Mouse (Mus musculus) megakaryocyte, embryonic 14.5 days (primary cell): Measurements from ENCODE around the gene Fkbp1b. TPM values are rescaled to one million over a fixed set of nuclear protein-coding genes. Genes with fewer than 3 reads are reported as not detected.
A peak's percentile ranks its signal among the peaks of the same experiment; 100 is the strongest.
"Not testable (repeated sequence)": the region's sequence is repeated elsewhere in the genome, so short reads cannot be mapped to it uniquely, and the experiment has no call there.

Experiments used
- H3K27me3 ChIP-seq: replicated peaks from 2 replicates; pipeline ENCODE3; 2012; ENCODE audit warnings: inconsistent platforms
- H3K36me3 ChIP-seq: replicated peaks from 2 replicates; pipeline ENCODE3; 2012; ENCODE audit warnings: low read length, inconsistent platforms, mixed read lengths
- H3K4me1 ChIP-seq: 2 replicates; pipeline ENCODE4 v1.6.1; 2012; ENCODE audit warnings: inconsistent platforms
- H3K4me3 ChIP-seq: replicated peaks from 2 replicates; pipeline ENCODE3; 2012; ENCODE audit warnings: moderate library complexity, mild to moderate bottlenecking, inconsistent platforms
- H3K9me3 ChIP-seq: 2 replicates; pipeline ENCODE4 v1.6.1; 2012; ENCODE audit warnings: inconsistent platforms
- FLI1 ChIP-seq: IDR thresholded peaks from 2 replicates; pipeline ENCODE4 v1.6.1; 2012; ENCODE audit warnings: low read length, inconsistent platforms, mixed read lengths
- GATA1 ChIP-seq: IDR thresholded peaks from 3 replicates; pipeline ENCODE4 v1.6.1; 2012; ENCODE audit warnings: mixed read lengths, low read length, inconsistent platforms, borderline replicate concordance
- polyA plus RNA-seq: library from polyadenylated mRNA; stranded (reverse); fragments of >175 nt; gene quantifications from 2 replicates; pipeline ENCODE4 v1.2.3, GENCODE M21; 2012; ENCODE audit warnings: low replicate concordance; ENCODE audit not compliant: insufficient read depth

Gene Fkbp1b
- polyA plus RNA-seq, 1 experiment = 15.5 TPM

GRCm38 (mm10) chr12:4811705-4812104 is 29.7 kb downstream of the Fkbp1b start:
- Histone ChIP-seq H3K36me3 (no peaks in the 10 kb centered on the region), H3K9me3 (peaks cover 10% of the 10 kb centered on the region), H3K4me1 (peaks cover 13% of the 10 kb centered on the region), H3K4me3 (no peak overlapping the region), H3K27me3 (peaks cover 15% of the 10 kb centered on the region)
- TF ChIP-seq GATA1 (no peak), FLI1 (no peak)

GRCm38 (mm10) chr12:4811036-4811435 is 30.4 kb downstream of the Fkbp1b start:
- peaks cover 15% of the 10 kb centered on the region for H3K27me3 ChIP-seq
- peaks cover 10% of the 10 kb centered on the region for H3K9me3 ChIP-seq
- TF ChIP-seq FLI1 (no peak), GATA1 (no peak)
- H3K36me3 ChIP-seq = no peaks in the 10 kb centered on the region
- no peak overlapping the region for H3K4me3 ChIP-seq
- H3K4me1 ChIP-seq = peaks cover 9% of the 10 kb centered on the region

GRCm38 (mm10) chr12:4797471-4797870 is 43.9 kb downstream of the Fkbp1b start:
- not testable (repeated sequence) for H3K36me3 ChIP-seq, H3K4me3 ChIP-seq, H3K27me3 ChIP-seq
- Histone ChIP-seq H3K4me1 (peaks cover 27% of the 10 kb centered on the region), H3K9me3 (peaks cover 14% of the 10 kb centered on the region)

GRCm38 (mm10) chr12:4793718-4794117 is 47.7 kb downstream of the Fkbp1b start:
- no peak for TF ChIP-seq GATA1
- TF ChIP-seq FLI1 = no peak
- peak overlapping the region; percentile 19 for H3K4me3 ChIP-seq
- H3K27me3 ChIP-seq = peaks cover 4% of the 10 kb centered on the region
- peaks cover 27% of the 10 kb centered on the region for H3K4me1 ChIP-seq
- peaks cover 5% of the 10 kb centered on the region; the same call in 1 of the 2 replicates for H3K9me3 ChIP-seq
- H3K36me3 ChIP-seq = peaks cover 4% of the 10 kb centered on the region

GRCm38 (mm10) chr12:4788128-4788527 is 53.3 kb downstream of the Fkbp1b start:
- Histone ChIP-seq H3K4me1 (peaks cover 17% of the 10 kb centered on the region), H3K9me3 (peaks cover 20% of the 10 kb centered on the region)
- H3K4me3 ChIP-seq, H3K27me3 ChIP-seq, H3K36me3 ChIP-seq: not testable (repeated sequence)

GRCm38 (mm10) chr12:4784466-4784865 is 56.9 kb downstream of the Fkbp1b start:
- peaks cover 21% of the 10 kb centered on the region for H3K4me1 ChIP-seq
- H3K36me3 ChIP-seq = no peaks in the 10 kb centered on the region
- no peak for TF ChIP-seq GATA1
- no peak for TF ChIP-seq FLI1
- H3K9me3 ChIP-seq = peaks cover 14% of the 10 kb centered on the region
- H3K27me3 ChIP-seq = peaks cover 2% of the 10 kb centered on the region
- H3K4me3 ChIP-seq = no peak overlapping the region

GRCm38 (mm10) chr12:4783598-4783997 is 57.8 kb downstream of the Fkbp1b start:
- Histone ChIP-seq H3K36me3 (peaks cover under 1% of the 10 kb centered on the region), H3K4me3 (peak overlapping the region; percentile 70), H3K4me1 (peaks cover 26% of the 10 kb centered on the region), H3K9me3 (peaks cover 14% of the 10 kb centered on the region), H3K27me3 (peaks cover 2% of the 10 kb centered on the region)
- no peak for TF ChIP-seq GATA1
- TF ChIP-seq FLI1 = no peak

Other genes starting within 250 kb of the Fkbp1b start
- gene Itsn2, start 249.0 kb downstream of the Fkbp1b start, polyA plus RNA-seq = 8.9 and 11.5 TPM in 2 replicates
- not detected in 2 replicates for gene Gm3625, start 248.7 kb downstream of the Fkbp1b start, polyA plus RNA-seq
- not detected in 2 replicates for gene Fam228a, start 103.2 kb downstream of the Fkbp1b start, polyA plus RNA-seq
- gene Pfn4, start 72.6 kb downstream of the Fkbp1b start, polyA plus RNA-seq = 0.40 TPM in 1 of 2 replicates, not detected in the other
- 1.2 TPM in 1 of 2 replicates, not detected in the other for gene Fam228b, start 72.3 kb downstream of the Fkbp1b start, polyA plus RNA-seq
- 15.8 TPM in 1 of 2 replicates, not detected in the other for gene Sf3b6, start 24.0 kb downstream of the Fkbp1b start, polyA plus RNA-seq
- 1.00 TPM in 1 of 2 replicates, not detected in the other for gene Wdcp, start 1.7 kb upstream of the Fkbp1b start, polyA plus RNA-seq
- gene Mfsd2b, start 32.8 kb upstream of the Fkbp1b start, polyA plus RNA-seq = 312 and 347 TPM in 2 replicates
- gene Ubxn2a, start 66.1 kb upstream of the Fkbp1b start, polyA plus RNA-seq = 2.5 and 10.4 TPM in 2 replicates
- 1.4 and 7.0 TPM in 2 replicates for gene Atad2b, start 75.8 kb upstream of the Fkbp1b start, polyA plus RNA-seq